Mouse (Mus musculus) T-helper 1 cell (primary cell): ENCODE results near the gene Gm17657.

ENCODE experiments used
- in situ Hi-C: fragments of 300-600 bp; cut with MboI, MseI; formaldehyde crosslinking; loops from one replicate; pipeline ENCODE4 v1.15.1; 2025; ENCODE audit warnings: high pct_unique_total_duplicates

The Gm17657 gene

GRCm38 (mm10) chr17:29548494-29548893 is 944 bp downstream of the Gm17657 start:
- in situ Hi-C loops: no loop called here

- in situ Hi-C loops: no loop called here
Measured at GRCm38 (mm10) chr17:29545241-29545640, 4.2 kb downstream of the Gm17657 start.

- in situ Hi-C loops: no loop called here
Measured at GRCm38 (mm10) chr17:29544064-29544463, 5.4 kb downstream of the Gm17657 start.

GRCm38 (mm10) chr17:29542831-29543690 is 6.4 kb downstream of the Gm17657 start:
- in situ Hi-C loops: no loop called here

GRCm38 (mm10) chr17:29541419-29541818 is 8.0 kb downstream of the Gm17657 start:
- in situ Hi-C loops: no loop called here

- in situ Hi-C loops: no loop called here
Measured at GRCm38 (mm10) chr17:29540426-29540825, 9.0 kb downstream of the Gm17657 start.

GRCm38 (mm10) chr17:29533866-29534265 is 15.6 kb downstream of the Gm17657 start:
- in situ Hi-C loops: no loop called here

GRCm38 (mm10) chr17:29531757-29532384 is 17.6 kb downstream of the Gm17657 start:
- in situ Hi-C loops: no loop called here

- in situ Hi-C loops: no loop called here
Measured at GRCm38 (mm10) chr17:29531278-29531677, 18.2 kb downstream of the Gm17657 start.

- in situ Hi-C loops: no loop called here
Measured at GRCm38 (mm10) chr17:29530508-29530907, 18.9 kb downstream of the Gm17657 start.

GRCm38 (mm10) chr17:29528568-29529187 is 20.8 kb downstream of the Gm17657 start:
- in situ Hi-C loops: loop anchor here (5.0 kb wide), 1 partner anchor 74 kb away; no protein-coding TSS in a partner anchor

- in situ Hi-C loops: loop anchor here (5.0 kb wide), 1 partner anchor 77 kb away; no protein-coding TSS in a partner anchor
Measured at GRCm38 (mm10) chr17:29525613-29526012, 23.8 kb downstream of the Gm17657 start.

- in situ Hi-C loops: loop anchor here (10.0 kb wide), 2 partner anchors 265 to 345 kb away; no protein-coding TSS in a partner anchor
Measured at GRCm38 (mm10) chr17:29519731-29520130, 29.7 kb downstream of the Gm17657 start.

GRCm38 (mm10) chr17:29518665-29519064 is 30.8 kb downstream of the Gm17657 start:
- in situ Hi-C loops: loop anchor here (10.0 kb wide), 2 partner anchors 264 to 344 kb away; no protein-coding TSS in a partner anchor

- in situ Hi-C loops: loop anchor here (5.0 to 10.0 kb wide), 3 partner anchors 132 to 340 kb away; no protein-coding TSS in a partner anchor
Measured at GRCm38 (mm10) chr17:29514435-29514834, 35.0 kb downstream of the Gm17657 start.

- in situ Hi-C loops: loop anchor here (5.0 to 10.0 kb wide), 3 partner anchors 131 to 338 kb away; no protein-coding TSS in a partner anchor
Measured at GRCm38 (mm10) chr17:29513044-29513730, 36.3 kb downstream of the Gm17657 start.

- in situ Hi-C loops: loop anchor here (5.0 to 10.0 kb wide), 3 partner anchors 128 to 336 kb away; no protein-coding TSS in a partner anchor
Measured at GRCm38 (mm10) chr17:29510691-29511090, 38.7 kb downstream of the Gm17657 start.

- in situ Hi-C loops: no loop called here
Measured at GRCm38 (mm10) chr17:29508927-29509608, 40.4 kb downstream of the Gm17657 start.

- in situ Hi-C loops: no loop called here
Measured at GRCm38 (mm10) chr17:29503700-29504099, 45.7 kb downstream of the Gm17657 start.
